Mouse (Mus musculus) liver, adult 2 months (tissue): ENCODE data around the gene Egflam.

Experiments used
- CTCF ChIP-seq: fragments of 200-500 bp; IDR thresholded peaks from 2 replicates; pipeline ENCODE4 v1.5.1; 2011; ENCODE audit warnings: low read depth, low read length, control low read depth
- POLR2A ChIP-seq: fragments of 200-500 bp; IDR thresholded peaks from 2 replicates; pipeline ENCODE4 v1.6.1; 2011; ENCODE audit warnings: low read length, control low read depth; ENCODE audit not compliant: insufficient read depth; ENCODE audit errors: extremely low read depth

DNA sequence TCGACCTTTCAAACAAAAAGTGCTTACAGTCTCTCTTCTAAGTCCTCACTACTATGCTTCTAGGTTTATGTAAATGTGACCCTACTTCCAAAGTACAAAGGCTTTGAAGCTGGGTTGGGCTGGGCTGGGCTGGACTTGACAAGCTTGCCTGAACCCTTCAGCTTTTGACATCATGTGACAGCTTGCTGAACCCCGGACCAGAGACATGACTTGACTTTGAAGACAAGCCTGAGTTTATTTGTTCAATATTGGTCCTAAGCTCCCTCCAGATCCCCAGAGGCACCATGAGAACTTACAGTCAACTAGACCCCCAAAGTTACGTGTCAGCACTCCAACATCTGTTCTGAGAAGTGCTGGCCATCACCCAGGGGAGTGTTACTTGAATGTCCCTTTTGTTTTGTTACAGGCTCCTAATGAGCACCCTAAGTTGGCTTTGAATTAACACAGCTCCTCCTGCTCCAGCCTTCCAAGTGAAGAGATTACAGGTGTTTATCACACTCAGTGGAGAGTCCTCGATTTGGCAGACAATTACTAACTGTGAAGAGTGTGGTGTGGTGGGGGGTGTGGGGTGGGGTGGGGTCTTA is 109.3 kb downstream of the Egflam start:
- TF ChIP-seq CTCF (no peak), POLR2A (no peak)
